Mouse (Mus musculus) colon, adult 2 months (tissue): ENCODE results near the gene Nelfa. TPM values are rescaled to one million over a fixed set of nuclear protein-coding genes. Genes with fewer than 3 reads are reported as not detected.

Experiments used
- polyA plus RNA-seq: library from polyadenylated mRNA; depleted of rRNA; stranded (reverse); fragments of >200 nt; gene quantifications from 2 replicates; pipeline ENCODE4 v1.2.3, GENCODE M21; 2012; rRNA removed

Nelfa gene
- 36.9 and 37.6 TPM in 2 replicates for polyA plus RNA-seq

DNA sequence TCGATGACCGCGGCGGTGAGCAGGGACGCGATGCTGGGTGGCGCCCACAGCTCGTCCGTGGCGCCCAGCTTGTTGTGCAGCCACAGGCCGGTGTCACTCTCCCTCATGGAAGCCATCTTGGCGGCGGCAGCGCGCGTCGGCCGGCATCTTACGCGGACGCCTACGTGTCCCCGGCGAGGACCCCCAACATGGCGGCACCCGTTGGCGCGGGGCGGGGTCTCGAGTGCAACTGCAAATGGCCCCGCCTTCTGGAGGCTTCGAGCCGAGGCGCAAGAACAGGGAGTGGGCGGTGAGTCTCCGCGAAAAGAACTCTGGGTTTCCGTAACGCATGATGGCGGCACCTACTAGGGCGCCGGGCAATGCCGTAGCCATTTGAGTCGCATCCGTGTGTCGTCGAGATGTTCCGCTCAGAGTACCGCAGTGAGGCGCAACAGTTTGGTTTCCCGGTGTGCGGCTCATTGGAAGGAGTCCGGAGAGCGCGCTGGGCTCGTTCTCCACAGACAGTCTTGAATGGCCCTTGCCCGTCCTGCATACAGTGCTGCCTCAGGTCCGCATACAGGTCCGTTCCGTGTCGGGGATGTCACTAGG, at the start of gene Nelfa:
Nelfa (minus strand) TSS at position 294 of the 588 bp plus-strand sequence.

GRCm38 (mm10) chr5:33983309-33984121, 47.3 kb upstream of the Nelfa start, which contains the start of gene Gm1673:
Gm1673 (plus strand) TSS chr5:33983433.

Other genes with a start within 250 kb of the Nelfa start
- gene Fgfr3, start 214.7 kb downstream of the Nelfa start, polyA plus RNA-seq, result 84.1 and 96.1 TPM in 2 replicates
- 104 and 116 TPM in 2 replicates for gene Letm1, start 153.6 kb downstream of the Nelfa start, polyA plus RNA-seq
- gene Nsd2, start 115.7 kb downstream of the Nelfa start, polyA plus RNA-seq, result 6.8 and 9.7 TPM in 2 replicates
- gene Gm1673, start 47.0 kb upstream of the Nelfa start, polyA plus RNA-seq, result 13.1 and 18.8 TPM in 2 replicates
- 1.4 and 1.9 TPM in 2 replicates for gene Nat8l, start 59.6 kb upstream of the Nelfa start, polyA plus RNA-seq
- gene Poln, start 233.0 kb upstream of the Nelfa start, polyA plus RNA-seq, result 0.05 and 0.06 TPM in 2 replicates
- gene Haus3, start 233.1 kb upstream of the Nelfa start, polyA plus RNA-seq, result 0.16 and 0.25 TPM in 2 replicates